Mouse (Mus musculus): ENCODE data around the gene Agtpbp1. TPM values are rescaled to one million over a fixed set of nuclear protein-coding genes. Genes with fewer than 3 reads are reported as not detected.
A peak's percentile ranks its signal among the peaks of the same experiment; 100 is the strongest.

The Agtpbp1 gene
- polyA plus RNA-seq, 1 experiment from 2014 or later = 11.6 TPM

- no peak overlapping the region for H3K4me3 ChIP-seq
- no peak for DNase-seq (ENCODE audit: low spot score)
- no peaks in the 10 kb centered on the region for H3K4me1 ChIP-seq
- H3K9me3 ChIP-seq (replicated peaks) = no peaks in the 10 kb centered on the region
- peaks cover 14% of the 10 kb centered on the region; the same call in 1 of the 2 replicates for H3K36me3 ChIP-seq
- WGBS = 78% methylated on average over 10 of the region's 10 CpGs
- H3K27me3 ChIP-seq (ENCODE audit: low read depth, poor library complexity, severe bottlenecking) = no peaks in the 10 kb centered on the region
- no peak overlapping the region for H3K27ac ChIP-seq
Measured at GRCm38 (mm10) chr13:59509644-59510366, 75.2 kb downstream of the Agtpbp1 start.

DNA sequence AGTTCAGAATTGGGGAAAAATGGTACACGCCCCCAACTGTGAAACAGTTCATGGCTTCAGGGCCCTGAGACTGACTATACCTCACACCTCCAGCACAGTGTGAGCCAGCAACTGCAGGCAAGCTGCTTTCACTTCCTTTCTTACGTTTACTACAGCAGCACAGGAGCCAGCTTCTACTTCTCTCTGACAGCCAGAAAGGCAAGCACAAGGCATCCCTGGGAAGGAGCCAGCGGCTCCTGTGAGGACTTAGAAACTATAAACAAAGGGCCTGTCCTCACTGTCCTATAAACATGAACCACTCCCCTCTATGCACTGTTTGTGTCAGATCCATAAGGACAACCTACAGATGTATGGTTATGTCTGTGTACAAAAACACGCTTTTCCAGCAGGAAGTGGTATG, 76.4 kb downstream of the Agtpbp1 start:
- no peaks in the 10 kb centered on the region for H3K27me3 ChIP-seq (ENCODE audit: low read depth, poor library complexity, severe bottlenecking)
- H3K9me3 ChIP-seq (replicated peaks) = no peaks in the 10 kb centered on the region
- no peak overlapping the region for H3K27ac ChIP-seq
- no peaks in the 10 kb centered on the region for H3K4me1 ChIP-seq
- peaks cover 14% of the 10 kb centered on the region; the same call in 1 of the 2 replicates for H3K36me3 ChIP-seq
- 69% methylated on average over 4 of the region's 4 CpGs for WGBS
- H3K4me3 ChIP-seq = no peak overlapping the region
- DNase-seq (ENCODE audit: low spot score) = no peak

DNA sequence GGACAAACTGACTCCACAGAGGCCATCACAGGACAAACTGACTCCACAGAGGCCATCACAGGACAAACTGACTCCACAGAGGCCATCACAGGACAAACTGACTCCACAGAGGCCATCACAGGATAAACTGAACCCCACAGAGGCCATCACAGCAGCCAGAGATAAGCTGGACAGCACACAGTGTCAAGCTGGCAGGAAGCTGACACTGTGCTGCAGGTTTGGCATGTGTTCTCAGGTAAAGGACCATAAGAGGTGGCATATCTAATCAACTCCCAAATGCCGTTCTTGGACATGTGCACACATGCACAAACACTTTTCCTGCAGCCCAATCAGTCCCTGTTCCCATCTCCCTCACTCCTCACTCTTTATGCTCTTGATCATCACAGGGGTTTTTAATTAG, 78.6 kb downstream of the Agtpbp1 start:
- no peak for DNase-seq (ENCODE audit: low spot score)
- H3K27ac ChIP-seq = no peak overlapping the region
- 0 out of 2 replicates have a peak, but pooled peaks cover 6% of the 10 kb centered on the region for H3K36me3 ChIP-seq
- no peaks in the 10 kb centered on the region for H3K27me3 ChIP-seq (ENCODE audit: low read depth, poor library complexity, severe bottlenecking)
- no peak overlapping the region for H3K4me3 ChIP-seq
- 58% methylated on average over 1 of the region's 1 CpGs for WGBS
- no peaks in the 10 kb centered on the region for H3K9me3 ChIP-seq (replicated peaks)
- no peaks in the 10 kb centered on the region for H3K4me1 ChIP-seq

- H3K27ac ChIP-seq = no peak overlapping the region
- no peak overlapping the region for H3K4me3 ChIP-seq
- H3K27me3 ChIP-seq (ENCODE audit: low read depth, poor library complexity, severe bottlenecking) = no peaks in the 10 kb centered on the region
- H3K4me1 ChIP-seq = no peaks in the 10 kb centered on the region
- no peak for DNase-seq (ENCODE audit: low spot score)
- 0 out of 2 replicates have a peak, but pooled peaks cover 7% of the 10 kb centered on the region for H3K36me3 ChIP-seq
- H3K9me3 ChIP-seq (replicated peaks) = no peaks in the 10 kb centered on the region
- 83% methylated on average over 4 of the region's 4 CpGs for WGBS
Measured at GRCm38 (mm10) chr13:59505867-59506266, 79.2 kb downstream of the Agtpbp1 start.

DNA sequence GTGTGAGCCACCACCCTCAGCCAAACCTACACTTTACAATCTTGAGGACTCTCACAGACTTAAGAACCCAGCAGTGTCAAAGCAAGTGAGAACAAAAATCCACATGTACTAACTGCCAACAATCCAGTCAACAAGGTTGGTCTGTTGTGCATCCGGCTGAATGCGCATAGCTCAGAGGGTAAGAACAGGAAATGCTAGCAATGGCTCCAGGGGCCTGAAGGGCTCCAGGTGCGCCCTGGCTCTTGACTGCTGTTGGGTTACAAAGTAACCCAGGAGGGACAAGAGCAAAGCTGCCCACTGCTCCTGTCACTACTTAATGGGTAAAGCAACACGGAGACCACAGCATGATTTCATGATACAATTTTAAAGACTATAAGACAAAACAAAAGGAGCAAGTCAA, 81.4 kb downstream of the Agtpbp1 start:
- DNase-seq (ENCODE audit: low spot score) = no peak
- Histone ChIP-seq H3K27me3 (ENCODE audit: low read depth, poor library complexity, severe bottlenecking) (no peaks in the 10 kb centered on the region), H3K4me3 (no peak overlapping the region), H3K27ac (no peak overlapping the region), H3K36me3 (peaks cover 12% of the 10 kb centered on the region; the same call in 1 of the 2 replicates), H3K4me1 (no peaks in the 10 kb centered on the region), H3K9me3 (replicated peaks) (no peaks in the 10 kb centered on the region)
- 83% methylated on average over 4 of the region's 4 CpGs for WGBS

DNA sequence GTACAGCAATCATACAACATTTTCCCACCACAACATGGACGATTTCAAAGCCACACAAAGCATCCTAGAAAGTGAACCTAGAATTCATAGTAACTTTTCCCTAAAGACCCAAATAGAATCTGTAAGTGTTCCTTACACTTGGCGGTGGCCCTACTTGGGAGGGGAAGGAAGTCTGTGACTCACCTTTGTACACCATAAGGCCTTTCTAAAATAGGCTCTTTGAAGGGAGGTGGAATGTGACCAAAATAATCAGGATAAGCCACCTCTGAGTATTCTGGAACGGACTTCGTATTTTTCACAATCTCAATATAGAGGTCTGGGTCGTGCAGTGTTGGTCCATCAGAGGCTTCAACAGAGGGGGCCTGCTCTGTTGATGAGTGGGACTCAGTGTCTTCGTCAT, 85.2 kb downstream of the Agtpbp1 start:
- Histone ChIP-seq H3K9me3 (replicated peaks) (no peaks in the 10 kb centered on the region), H3K27me3 (ENCODE audit: low read depth, poor library complexity, severe bottlenecking) (no peaks in the 10 kb centered on the region), H3K4me1 (peaks cover 17% of the 10 kb centered on the region), H3K4me3 (no peak overlapping the region), H3K36me3 (peaks cover 10% of the 10 kb centered on the region), H3K27ac (no peak overlapping the region)
- 91% methylated on average over 6 of the region's 6 CpGs for WGBS
- DNase-seq (ENCODE audit: low spot score) = no peak

- Histone ChIP-seq H3K36me3 (peaks cover 15% of the 10 kb centered on the region), H3K27ac (no peak overlapping the region), H3K4me1 (peaks cover 17% of the 10 kb centered on the region), H3K4me3 (no peak overlapping the region), H3K27me3 (ENCODE audit: low read depth, poor library complexity, severe bottlenecking) (no peaks in the 10 kb centered on the region), H3K9me3 (replicated peaks) (no peaks in the 10 kb centered on the region)
- no peak for DNase-seq (ENCODE audit: low spot score)
- WGBS = 95% methylated on average over 2 of the region's 2 CpGs
Measured at GRCm38 (mm10) chr13:59499374-59499773, 85.7 kb downstream of the Agtpbp1 start.

GRCm38 (mm10) chr13:59498191-59498590, 86.8 kb downstream of the Agtpbp1 start:
- no peak overlapping the region for H3K4me3 ChIP-seq
- no peaks in the 10 kb centered on the region for H3K9me3 ChIP-seq (replicated peaks)
- H3K36me3 ChIP-seq = peaks cover 20% of the 10 kb centered on the region
- no peak overlapping the region for H3K27ac ChIP-seq
- WGBS = 86% methylated on average over 5 of the region's 5 CpGs
- no peaks in the 10 kb centered on the region for H3K27me3 ChIP-seq (ENCODE audit: low read depth, poor library complexity, severe bottlenecking)
- no peak for DNase-seq (ENCODE audit: low spot score)
- peaks cover 17% of the 10 kb centered on the region for H3K4me1 ChIP-seq

GRCm38 (mm10) chr13:59495839-59496238, 89.2 kb downstream of the Agtpbp1 start:
- Histone ChIP-seq H3K4me1 (peaks cover 17% of the 10 kb centered on the region), H3K4me3 (no peak overlapping the region), H3K9me3 (replicated peaks) (no peaks in the 10 kb centered on the region), H3K27ac (peak overlapping the region; percentile 75), H3K27me3 (ENCODE audit: low read depth, poor library complexity, severe bottlenecking) (no peaks in the 10 kb centered on the region), H3K36me3 (peaks cover 18% of the 10 kb centered on the region)
- 16% methylated on average over 8 of the region's 8 CpGs for WGBS
- DNase-seq (ENCODE audit: low spot score) = peak; percentile 37

DNA sequence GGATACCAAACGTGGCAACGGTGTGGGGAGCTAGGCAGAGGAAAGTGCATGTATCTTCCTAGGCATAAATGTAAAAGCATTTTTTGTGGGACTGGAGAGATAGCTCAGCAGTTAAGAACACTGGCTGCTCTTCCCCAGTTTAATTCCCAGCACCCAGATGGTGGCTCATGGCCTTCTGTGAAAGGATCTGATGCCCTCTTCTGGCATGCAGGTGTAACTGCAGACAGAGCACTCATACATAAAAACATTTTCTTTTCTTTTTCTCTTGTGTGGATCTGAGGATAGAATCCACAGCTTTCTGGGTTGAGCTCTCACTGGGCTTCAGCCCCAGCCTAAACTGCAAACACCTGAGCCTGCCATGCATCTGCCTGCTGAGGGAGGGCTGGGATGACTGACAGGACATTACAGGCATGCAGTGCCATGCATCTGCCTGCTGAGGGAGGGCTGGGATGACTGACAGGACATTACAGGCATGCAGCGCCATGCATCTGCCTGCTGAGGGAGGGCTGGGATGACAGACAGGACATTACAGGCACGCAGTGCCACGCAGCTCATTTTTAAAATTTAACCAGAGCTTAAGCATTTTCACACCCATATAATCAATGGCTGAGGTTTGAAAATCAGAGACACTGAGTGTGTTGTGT, 90.3 kb downstream of the Agtpbp1 start:
- Histone ChIP-seq H3K4me1 (peaks cover 17% of the 10 kb centered on the region), H3K27me3 (ENCODE audit: low read depth, poor library complexity, severe bottlenecking) (no peaks in the 10 kb centered on the region), H3K9me3 (replicated peaks) (no peaks in the 10 kb centered on the region), H3K4me3 (no peak overlapping the region), H3K36me3 (peaks cover 13% of the 10 kb centered on the region), H3K27ac (no peak overlapping the region)
- 87% methylated on average over 5 of the region's 5 CpGs for WGBS
- DNase-seq (ENCODE audit: low spot score) = peak; percentile 27

- Histone ChIP-seq H3K27me3 (ENCODE audit: low read depth, poor library complexity, severe bottlenecking) (no peaks in the 10 kb centered on the region), H3K36me3 (peaks cover 13% of the 10 kb centered on the region), H3K27ac (no peak overlapping the region), H3K4me3 (no peak overlapping the region), H3K9me3 (replicated peaks) (no peaks in the 10 kb centered on the region), H3K4me1 (peaks cover 9% of the 10 kb centered on the region)
- DNase-seq (ENCODE audit: low spot score) = no peak
- WGBS = 80% methylated on average over 4 of the region's 4 CpGs
Measured at GRCm38 (mm10) chr13:59490726-59491125, 94.3 kb downstream of the Agtpbp1 start.

- no peak for DNase-seq (ENCODE audit: low spot score)
- Histone ChIP-seq H3K36me3 (peaks cover 3% of the 10 kb centered on the region), H3K9me3 (replicated peaks) (no peaks in the 10 kb centered on the region), H3K4me1 (no peaks in the 10 kb centered on the region), H3K27me3 (ENCODE audit: low read depth, poor library complexity, severe bottlenecking) (no peaks in the 10 kb centered on the region), H3K27ac (no peak overlapping the region), H3K4me3 (no peak overlapping the region)
- 71% methylated on average over 2 of the region's 2 CpGs for WGBS
Measured at GRCm38 (mm10) chr13:59489143-59489542, 95.9 kb downstream of the Agtpbp1 start.

DNA sequence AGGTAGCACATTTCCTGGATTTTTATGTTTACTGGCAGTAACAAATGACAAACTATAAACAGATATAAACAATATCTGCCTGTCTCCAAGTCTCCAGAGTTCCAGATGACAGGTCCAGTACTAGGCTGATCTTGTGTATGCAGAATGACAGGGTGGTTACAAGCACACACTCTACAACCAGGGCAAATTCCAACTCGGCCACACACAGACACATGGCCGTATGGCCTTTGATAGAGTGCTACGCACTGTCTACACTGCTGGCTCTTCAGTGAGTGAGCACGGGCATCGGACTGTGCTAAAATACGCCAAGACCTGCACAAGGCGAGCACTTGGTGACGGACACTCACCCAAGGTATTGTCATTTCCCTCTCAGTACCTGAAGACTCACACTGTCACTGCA, 97.7 kb downstream of the Agtpbp1 start:
- 93% methylated on average over 8 of the region's 8 CpGs for WGBS
- no peak for DNase-seq (ENCODE audit: low spot score)
- H3K4me3 ChIP-seq = no peak overlapping the region
- no peaks in the 10 kb centered on the region for H3K4me1 ChIP-seq
- 0 out of 2 replicates have a peak, but pooled peaks cover 2% of the 10 kb centered on the region for H3K36me3 ChIP-seq
- H3K27me3 ChIP-seq (ENCODE audit: low read depth, poor library complexity, severe bottlenecking) = no peaks in the 10 kb centered on the region
- H3K9me3 ChIP-seq (replicated peaks) = no peaks in the 10 kb centered on the region
- no peak overlapping the region for H3K27ac ChIP-seq

All from limb, embryonic 10.5 days (tissue).